ENCODE assay signal across 18 mouse cellular contexts in the genomic region with DNA sequence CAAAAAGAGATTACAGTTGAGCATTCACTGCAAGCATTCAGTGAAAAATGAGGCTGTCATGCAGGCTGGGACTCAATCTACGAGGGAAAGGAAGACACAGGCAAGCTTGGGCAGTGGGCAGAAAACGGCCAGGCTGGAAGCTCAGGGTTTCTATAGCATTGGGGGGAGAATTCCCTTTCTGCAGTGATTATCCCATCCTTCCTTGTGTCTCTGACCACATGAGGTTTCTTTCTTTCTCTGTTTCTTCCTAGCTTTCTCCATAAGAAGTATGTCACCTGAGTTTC.
"Had no signal": no experiment of that assay in that cellular context is flagged by ENCODE, and none has a peak within 500 bp of the region (broad histone marks: within the 10 kb centered on the region; RNA-seq: fewer than 3 reads in every experiment).

No protein-coding gene starts in this region.

- H3K4me2 ChIP-seq: liver, embryonic 12.5 days; lung, embryonic 14.5 days; neural tube, embryonic 13.5 days; neural tube, embryonic 15.5 days had no signal

- H3K9ac ChIP-seq: liver, embryonic 12.5 days; liver, embryonic 14.5 days; lung, embryonic 14.5 days; neural tube, embryonic 13.5 days; neural tube, embryonic 15.5 days had no signal

- H3K36me3 ChIP-seq: liver, embryonic 12.5 days; neural tube, embryonic 13.5 days; neural tube, embryonic 15.5 days had no signal

- H3K9me3 ChIP-seq: liver, embryonic 12.5 days; neural tube, embryonic 13.5 days; neural tube, embryonic 15.5 days had no signal

- DNase-seq: lung, adult 18-20 months; lung, embryonic 14.5 days; lung, postnatal 10 days; lung, postnatal 36 days; retina, postnatal 1 day; right cerebral cortex, adult 18-20 months; right cerebral cortex, postnatal 25 days; right cerebral cortex, postnatal 4 days; spleen, adult 18-20 months; thymus, adult 18-20 months; thymus, postnatal 14 days; thymus, postnatal 36 days had no signal

- H3K4me1 ChIP-seq: liver, embryonic 12.5 days; megakaryocyte, embryonic 14.5 days; neural tube, embryonic 13.5 days; neural tube, embryonic 15.5 days had no signal

- H3K27me3 ChIP-seq: neural tube, embryonic 13.5 days; neural tube, embryonic 15.5 days had no signal

- ATAC-seq: liver, embryonic 12.5 days had no signal

- H3K4me3 ChIP-seq: liver, embryonic 12.5 days; megakaryocyte, embryonic 14.5 days; neural tube, embryonic 13.5 days; neural tube, embryonic 15.5 days had no signal

- H3K27ac ChIP-seq: liver, embryonic 12.5 days; liver, embryonic 14.5 days; macrophage; neural tube, embryonic 13.5 days; neural tube, embryonic 15.5 days had no signal
